17 mouse cellular contexts compared by ENCODE assay signal in genomic region chr15:79770629-79771240, GRCm38 (mm10). TPM values are rescaled to one million over a fixed set of nuclear protein-coding genes. Genes with fewer than 3 reads are reported as not detected.
DNase-seq lines count a peak whose midpoint lies in the region; ATAC-seq and TF ChIP-seq lines count a peak whose summit lies in the region.
"Had no signal": no experiment of that assay in that cellular context is flagged by ENCODE, and none has a peak within 500 bp of the region (broad histone marks: within the 10 kb centered on the region; RNA-seq: fewer than 3 reads in every experiment).

No protein-coding gene starts in this region.

- H3K79me2 ChIP-seq in C2C12 (ENCODE audit: control insufficient read depth, insufficient read depth) = peaks cover 46% of the 10 kb centered on the region

- peaks cover 79% of the 10 kb centered on the region for H3K4me1 ChIP-seq in forebrain, embryonic 15.5 days
- H3K4me1 ChIP-seq in forebrain, postnatal 0 days (ENCODE audit: insufficient read depth) = peaks cover 24% of the 10 kb centered on the region; the same call in 1 of the 2 replicates

- no peaks in the 10 kb centered on the region for H3K9me3 ChIP-seq in forebrain, embryonic 15.5 days
- H3K9me3 ChIP-seq in forebrain, postnatal 0 days (ENCODE audit: low read length) = no peaks in the 10 kb centered on the region
- H3K9me3 ChIP-seq: megakaryocyte, embryonic 14.5 days; stomach, embryonic 15.5 days had no signal

- WGBS in forebrain, embryonic 15.5 days = 48% methylated on average over 21 of the region's 21 CpGs
- 46% methylated on average over 21 of the region's 21 CpGs for WGBS in forebrain, postnatal 0 days

- peaks cover 2% of the 10 kb centered on the region for H3K79me3 ChIP-seq in C2C12 (ENCODE audit: low read depth)

- no peak for TF ChIP-seq CTCF in forebrain, postnatal 0 days (IDR thresholded peaks at IDR 0.05; ENCODE audit: low read depth)
- TF ChIP-seq CTCF in C2C12 (IDR thresholded peaks at IDR 0.05; ENCODE audit: control insufficient read depth, insufficient read depth, insufficient read length) = no peak

- 0 out of 2 replicates have a peak overlapping the region, but pooled peaks have one; percentile 4 for H3K4me2 ChIP-seq in forebrain, embryonic 15.5 days (replicated peaks)
- H3K4me2 ChIP-seq in forebrain, postnatal 0 days (ENCODE audit: low read depth) = no peak overlapping the region
- H3K4me2 ChIP-seq: liver, embryonic 11.5 days; stomach, embryonic 15.5 days had no signal

- no peak overlapping the region for H3K9ac ChIP-seq in forebrain, embryonic 15.5 days (replicated peaks)
- H3K9ac ChIP-seq in forebrain, postnatal 0 days = no peak overlapping the region
- H3K9ac ChIP-seq: stomach, embryonic 15.5 days had no signal

- intact Hi-C loops in left cerebral cortex, postnatal 14 days (cut with DNase I) = no loop called here
- intact Hi-C loops in left cerebral cortex, postnatal 25 days (cut with DNase I) = no loop called here

- no peaks in the 10 kb centered on the region for H3K36me3 ChIP-seq in forebrain, embryonic 15.5 days
- H3K36me3 ChIP-seq in forebrain, postnatal 0 days (ENCODE audit: insufficient read depth) = no peaks in the 10 kb centered on the region
- no peaks in the 10 kb centered on the region for H3K36me3 ChIP-seq in C2C12 (ENCODE audit: control insufficient read depth, insufficient read depth)
- H3K36me3 ChIP-seq: stomach, embryonic 15.5 days had no signal

- H3K4me3 ChIP-seq in forebrain, embryonic 15.5 days = no peak overlapping the region
- H3K4me3 ChIP-seq in forebrain, postnatal 0 days (ENCODE audit: low read depth, low read length) = no peak overlapping the region
- no peak overlapping the region for H3K4me3 ChIP-seq in C2C12 (ENCODE audit: insufficient read depth, poor library complexity, severe bottlenecking)
- H3K4me3 ChIP-seq: stomach, embryonic 15.5 days had no signal

- no peak overlapping the region for H3K27ac ChIP-seq in forebrain, embryonic 15.5 days (replicated peaks)
- no peak overlapping the region for H3K27ac ChIP-seq in forebrain, postnatal 0 days (ENCODE audit: low read depth, low read length)
- H3K27ac ChIP-seq: stomach, embryonic 15.5 days had no signal

- H3K27me3 ChIP-seq in forebrain, embryonic 15.5 days = no peaks in the 10 kb centered on the region
- no peaks in the 10 kb centered on the region for H3K27me3 ChIP-seq in forebrain, postnatal 0 days (ENCODE audit: insufficient read depth, low read length)
- H3K27me3 ChIP-seq in C2C12 (ENCODE audit: control insufficient read depth, insufficient read depth, insufficient read length) = no peaks in the 10 kb centered on the region
- H3K27me3 ChIP-seq: stomach, embryonic 15.5 days had no signal

- no peak for DNase-seq in forebrain, postnatal 0 days
- DNase-seq in left cerebral cortex, postnatal 14 days (ENCODE audit: low spot score in 2 of 2) = peak; percentile 66 to 90
- no peak for DNase-seq in left cerebral cortex, adult 11 months (ENCODE audit: low spot score)
- DNase-seq in left cerebral cortex, postnatal 25 days (ENCODE audit: low spot score in 2 of 2) = peak; percentile 65 to 91
- DNase-seq in c-Kit-positive CD71-positive TER-119-positive erythroid progenitor cells, embryonic 14.5 days (ENCODE audit: low spot score) = no peak
- no peak for DNase-seq in kidney, adult 9 months
- DNase-seq: adrenal gland, postnatal 14 days; gastrocnemius, postnatal 36 days; heart, postnatal 14 days; kidney, postnatal 10 days; thymus, postnatal 36 days had no signal

- H3ac ChIP-seq in C2C12 (ENCODE audit: control insufficient read depth, insufficient read length, low read depth) = no peak overlapping the region

- ATAC-seq in forebrain, embryonic 15.5 days (replicated peaks) = no peak
- ATAC-seq in forebrain, postnatal 0 days = no peak
- ATAC-seq: inflammation-experienced regulatory T-cells, adult 6 months had no signal

TF ChIP-seq in C2C12, 6 proteins besides CTCF, POLR2A, EP300 and RAD21:
- TF ChIP-seq FOSL1 (IDR thresholded peaks at IDR 0.05; ENCODE audit: insufficient read depth, low read length, poor library complexity, severe bottlenecking) = no peak
- no peak for TF ChIP-seq CEBPB (IDR thresholded peaks at IDR 0.05; ENCODE audit: low read depth)
- TF ChIP-seq MYOG (IDR thresholded peaks at IDR 0.05; ENCODE audit: control insufficient read depth, extremely low read depth, insufficient read length) = no peak
- TF ChIP-seq USF1 (IDR thresholded peaks at IDR 0.05; ENCODE audit: low read depth) = no peak
- TF ChIP-seq MYOD1 (IDR thresholded peaks at IDR 0.05; ENCODE audit: control insufficient read depth, insufficient read length, low read depth) = peak; percentile 37
- peak; percentile 87 for TF ChIP-seq MAX (IDR thresholded peaks at IDR 0.05)

RNA-seq across cellular contexts. Expression of gene Dnal4, which starts 6.9 kb away (rescaled TPM):
- polyA plus RNA-seq in forebrain, embryonic 15.5 days (2015; fragmentation: Nextera tagmentation; extraction: Ambion mirVana) = 94.8 and 99.9 TPM in 2 replicates
- total RNA-seq in forebrain, postnatal 0 days (2014; rRNA removed) = 58.3 and 59.2 TPM in 2 replicates
- 81.5 and 94.5 TPM in 2 replicates for polyA plus RNA-seq in forebrain, postnatal 0 days (2015; fragmentation: Nextera tagmentation; extraction: Ambion mirVana)
- 10 to 100 TPM; 37.5 to 39.7 TPM for total RNA-seq in left cerebral cortex, postnatal 14 days (2021)
- 48.9 TPM for polyA plus RNA-seq in C2C12 (2012; fragmentation: generic; extraction: Trizol)
- 10 to 100 TPM; 46.7 to 54.9 TPM for total RNA-seq in left cerebral cortex, postnatal 25 days (2021)

RNA-seq across cellular contexts. Expression of gene Sun2, which starts 28.4 kb away (rescaled TPM):
- polyA plus RNA-seq in forebrain, embryonic 15.5 days (2015; fragmentation: Nextera tagmentation; extraction: Ambion mirVana) = 10.5 and 11.6 TPM in 2 replicates
- 43.0 and 56.4 TPM in 2 replicates for total RNA-seq in forebrain, postnatal 0 days (2014; rRNA removed)
- polyA plus RNA-seq in forebrain, postnatal 0 days (2015; fragmentation: Nextera tagmentation; extraction: Ambion mirVana) = 2.3 and 3.7 TPM in 2 replicates
- 10 to 100 TPM; 24.8 to 25.3 TPM for total RNA-seq in left cerebral cortex, postnatal 14 days (2021)
- 56.7 TPM for polyA plus RNA-seq in C2C12 (2012; fragmentation: generic; extraction: Trizol)
- 10 to 100 TPM; 26.3 to 43.4 TPM for total RNA-seq in left cerebral cortex, postnatal 25 days (2021)

RNA-seq across cellular contexts. Expression of gene Nptxr, which starts 33.8 kb away (rescaled TPM):
- polyA plus RNA-seq in forebrain, embryonic 15.5 days (2015; fragmentation: Nextera tagmentation; extraction: Ambion mirVana) = 19.4 and 19.5 TPM in 2 replicates
- 129 and 184 TPM in 2 replicates for total RNA-seq in forebrain, postnatal 0 days (2014; rRNA removed)
- polyA plus RNA-seq in forebrain, postnatal 0 days (2015; fragmentation: Nextera tagmentation; extraction: Ambion mirVana) = 41.9 and 87.3 TPM in 2 replicates
- 100 to 1,000 TPM; 693 to 768 TPM for total RNA-seq in left cerebral cortex, postnatal 14 days (2021)
- 26.6 TPM for polyA plus RNA-seq in C2C12 (2012; fragmentation: generic; extraction: Trizol)
- total RNA-seq in left cerebral cortex, postnatal 25 days (2021) = 100 to 1,000 TPM; 898 to 921 TPM

Comparison
In these comparisons a context has a peak if more than half of its experiments do, and no peak if none do; other contexts are left out.
1. DNase-seq: peak in left cerebral cortex, postnatal 14 days (2 of 2) and left cerebral cortex, postnatal 25 days (2 of 2); none in forebrain, postnatal 0 days (single experiment), left cerebral cortex, adult 11 months (single experiment), c-Kit-positive CD71-positive TER-119-positive erythroid progenitor cells, embryonic 14.5 days (single experiment) and kidney, adult 9 months (single experiment).